Mouse (Mus musculus) v-Abl transformed pro-B cells (cell line): ENCODE results near the gene Ptpa.
"Not testable (repeated sequence)": the region's sequence is repeated elsewhere in the genome, so short reads cannot be mapped to it uniquely, and the experiment has no call there.

ENCODE experiments used
- in situ Hi-C, 2 experiments: fragments of 400-800 bp; cut with MboI; formaldehyde crosslinking; loops; one replicate each; pipeline ENCODE4 v1.15.1; 2025; ENCODE audit not compliant: unreplicated experiment in 2 of 2

Gene Ptpa

DNA sequence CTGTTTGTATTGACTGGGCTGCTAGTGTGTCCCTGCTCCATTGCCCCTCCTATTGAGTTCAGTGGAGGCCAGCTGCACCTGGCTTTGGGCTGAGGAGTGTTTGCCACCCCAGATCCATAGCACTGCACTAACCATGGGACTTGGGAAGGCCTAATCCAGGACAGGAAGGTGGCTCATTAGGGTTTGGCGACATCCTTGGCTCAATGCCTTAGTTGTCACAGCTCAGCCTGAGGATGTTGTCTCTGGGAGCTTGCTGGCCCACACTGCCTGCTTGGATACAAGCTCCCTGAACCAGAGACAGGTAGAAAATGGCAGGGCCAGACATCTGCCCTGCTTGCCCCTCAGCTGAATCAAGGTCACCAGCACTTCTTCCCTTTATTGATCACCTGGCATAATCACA is 14.3 kb upstream of the Ptpa start:
- in situ Hi-C loops: no loop called here

- in situ Hi-C loops: no loop called here
Measured at GRCm38 (mm10) chr2:30402351-30402826, 13.4 kb upstream of the Ptpa start.

DNA sequence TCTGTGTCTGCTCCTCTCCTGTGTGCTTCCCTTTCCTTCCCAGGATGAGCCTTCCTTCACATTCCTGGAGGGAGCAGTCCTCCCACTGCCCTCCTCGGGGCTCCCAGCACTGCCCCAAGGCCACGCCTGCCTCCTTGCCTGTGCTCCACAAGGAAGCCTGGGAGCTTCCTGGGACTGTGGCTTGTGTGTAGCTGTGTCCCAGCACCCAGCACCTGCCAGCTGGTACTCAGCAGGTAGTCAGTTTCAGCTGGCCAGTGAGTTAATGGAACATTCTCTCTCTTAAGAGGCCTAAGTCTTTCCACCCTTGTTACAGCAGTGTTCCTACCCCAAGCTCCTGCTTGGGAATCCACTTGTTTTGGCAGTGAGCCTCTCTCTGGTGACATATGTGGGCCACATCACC is 13.0 kb upstream of the Ptpa start:
- in situ Hi-C loops: no loop called here

GRCm38 (mm10) chr2:30403870-30404269 is 12.0 kb upstream of the Ptpa start:
- in situ Hi-C loops: no loop called here

- in situ Hi-C loops: no loop called here
Measured at GRCm38 (mm10) chr2:30407221-30407620, 8.6 kb upstream of the Ptpa start.

DNA sequence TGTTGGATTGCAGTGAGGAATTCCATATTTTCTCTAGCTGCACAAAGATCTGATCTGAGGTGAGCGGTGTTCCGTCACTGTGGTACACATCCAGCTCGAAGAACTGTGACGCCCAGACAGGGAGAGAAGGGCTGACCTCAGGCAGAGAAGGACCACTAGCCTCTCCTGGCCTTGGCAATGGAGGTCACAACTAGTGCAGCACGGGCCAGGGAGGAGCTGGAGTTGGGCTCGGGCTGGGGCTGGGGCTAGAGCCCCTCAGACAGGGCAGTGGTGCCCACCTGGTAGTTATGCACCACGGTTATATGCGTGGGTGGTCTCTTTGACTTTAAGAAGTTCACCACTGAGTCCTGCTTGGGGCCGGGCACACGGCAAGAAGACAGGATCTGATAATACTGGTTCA is 8.1 kb upstream of the Ptpa start:
- in situ Hi-C loops: no loop called here

DNA sequence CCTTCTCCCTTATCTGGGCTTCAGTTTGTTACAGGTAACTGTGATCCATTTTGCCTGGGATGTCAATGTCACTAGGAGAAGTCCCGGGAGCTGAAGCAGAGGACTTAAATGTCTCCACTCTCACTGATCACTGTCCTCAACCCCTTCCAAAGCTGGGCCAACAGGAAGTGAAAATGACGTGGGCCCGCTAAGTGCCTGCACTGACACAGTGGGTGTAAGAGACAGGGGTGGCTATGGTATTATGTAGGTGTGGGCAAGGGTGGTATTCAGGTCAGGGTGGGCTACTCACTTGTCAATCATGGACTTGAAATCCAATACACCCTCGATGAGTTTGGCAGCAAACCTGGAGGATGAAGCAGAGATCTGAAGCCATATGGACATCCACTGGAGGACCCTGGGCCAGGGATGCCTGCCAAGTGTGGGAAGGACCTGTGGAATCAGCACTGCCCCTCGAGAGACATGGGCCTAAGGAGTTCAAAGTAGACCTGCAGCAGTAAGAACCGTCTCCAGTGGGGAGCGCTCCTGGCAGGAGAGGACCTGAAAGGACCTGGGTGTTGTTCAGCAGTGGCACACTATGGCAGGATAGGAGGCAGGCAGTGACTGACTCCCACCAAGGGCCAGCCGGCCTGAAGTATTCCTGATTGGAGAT is 7.3 kb upstream of the Ptpa start:
- in situ Hi-C loops: no loop called here

DNA sequence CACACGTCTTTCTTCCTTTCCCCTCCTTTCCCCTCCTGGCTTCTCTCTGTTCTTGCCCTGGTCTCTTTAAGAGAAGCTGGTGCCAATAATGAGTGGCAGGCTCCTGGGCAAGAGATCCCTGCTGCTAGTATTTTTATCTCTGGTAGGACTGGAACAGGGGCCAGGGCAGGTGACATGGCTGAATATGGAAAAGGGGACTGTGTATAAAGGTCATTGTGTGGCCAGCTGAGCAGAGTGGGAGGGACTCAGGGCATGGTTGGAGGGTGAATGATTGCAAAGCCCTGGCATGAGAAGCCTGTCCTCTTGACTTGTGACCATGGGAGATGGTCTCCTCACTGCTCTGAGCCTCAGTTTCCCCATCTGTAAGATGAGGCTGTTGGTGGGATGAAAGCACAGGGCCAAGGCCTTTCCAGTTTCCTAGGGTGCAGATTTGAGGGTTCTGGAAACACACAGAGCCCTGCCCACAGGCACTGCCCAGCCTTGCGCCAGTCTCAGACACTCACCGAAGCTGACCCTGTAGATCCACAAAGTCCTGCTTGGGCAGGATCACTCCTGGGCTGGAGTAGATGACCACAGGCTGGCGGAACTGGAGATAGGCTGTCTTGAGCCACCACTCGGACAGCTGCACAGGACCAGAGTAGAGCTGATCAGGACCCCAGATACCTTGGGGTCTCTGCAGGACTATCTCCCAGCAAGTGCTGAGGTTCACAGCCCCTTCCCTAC is 6.2 kb upstream of the Ptpa start:
- in situ Hi-C loops: no loop called here

GRCm38 (mm10) chr2:30413038-30413973 is 2.5 kb upstream of the Ptpa start:
- in situ Hi-C loops: no loop called here

- in situ Hi-C loops: no loop called here
Measured at GRCm38 (mm10) chr2:30414101-30414500, 1.7 kb upstream of the Ptpa start.

DNA sequence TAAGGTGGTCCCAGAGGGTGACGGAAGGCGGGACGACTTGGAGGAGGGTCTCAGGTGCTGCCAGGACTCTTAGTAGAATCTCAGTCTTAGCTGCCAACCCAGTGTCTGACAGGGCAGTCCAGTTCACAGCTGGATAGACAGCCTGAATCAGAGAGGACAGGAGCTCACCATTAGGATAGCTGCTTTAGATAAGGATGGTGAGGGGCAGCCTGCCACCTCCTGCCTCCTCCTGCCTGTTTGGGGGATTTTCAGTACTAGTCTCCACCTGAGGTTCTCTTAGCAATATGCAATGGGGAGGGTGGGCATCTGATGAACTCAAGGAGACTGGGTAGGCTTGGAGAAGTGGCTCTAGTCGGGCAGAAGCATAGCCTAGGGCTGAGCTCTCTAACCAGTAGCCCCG is 1.2 kb upstream of the Ptpa start:
- in situ Hi-C loops: no loop called here

GRCm38 (mm10) chr2:30415157-30415935 is 493 bp upstream of the Ptpa start, which contains the start of gene Crat:
Gene Crat, minus strand, starts transcription at chr2:30415813.
- in situ Hi-C loops: no loop called here

GRCm38 (mm10) chr2:30416649-30416965 is 768 bp downstream of the Ptpa start:
- in situ Hi-C loops: no loop called here

- in situ Hi-C loops: not testable (repeated sequence)
Measured at GRCm38 (mm10) chr2:30417154-30417553, 1.3 kb downstream of the Ptpa start.

- in situ Hi-C loops: no loop called here
Measured at GRCm38 (mm10) chr2:30417595-30418165, 1.8 kb downstream of the Ptpa start.

DNA sequence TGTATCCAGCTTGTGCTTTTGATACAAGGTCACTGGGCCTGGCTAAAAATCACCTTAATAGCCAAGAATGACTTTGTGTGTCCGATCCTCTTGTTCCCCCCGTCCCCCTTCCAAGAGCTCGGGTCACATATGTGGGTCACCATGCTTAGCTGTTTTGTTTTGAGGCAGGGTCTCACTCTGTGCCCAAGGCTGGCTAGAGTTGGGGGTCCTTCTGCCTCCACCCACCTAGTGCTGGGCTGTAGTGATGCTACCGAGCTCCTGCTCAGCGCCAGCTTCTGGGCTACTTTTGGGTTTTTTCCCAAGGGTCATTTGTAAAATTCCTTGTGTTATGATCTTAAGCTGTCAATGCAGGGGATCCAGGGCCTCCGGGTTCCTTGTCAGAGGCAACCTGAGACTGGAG is 2.4 kb downstream of the Ptpa start:
- in situ Hi-C loops: no loop called here

GRCm38 (mm10) chr2:30419112-30419511 is 3.3 kb downstream of the Ptpa start:
- in situ Hi-C loops: no loop called here

DNA sequence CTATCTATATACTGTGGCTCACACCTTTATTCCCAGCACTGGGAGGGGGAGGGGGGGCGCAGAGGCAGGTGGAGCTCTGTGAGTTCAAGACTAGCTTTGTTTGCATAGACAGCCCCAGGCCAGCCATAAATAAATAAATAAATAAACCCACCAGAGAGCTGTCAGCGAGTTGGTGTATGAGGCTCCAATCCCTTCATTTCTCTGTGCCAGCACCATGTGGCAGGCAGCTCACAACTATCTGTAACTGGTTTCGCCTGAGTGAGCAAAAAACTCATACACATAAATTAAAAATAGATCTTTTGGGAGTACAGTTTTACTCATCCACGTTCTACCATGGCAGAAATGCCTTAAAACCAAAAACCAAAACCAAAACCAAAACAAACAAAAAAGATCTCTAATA is 5.6 kb downstream of the Ptpa start:
- in situ Hi-C loops: no loop called here

- in situ Hi-C loops: loop anchor here in 1 of 2 experiments (5.0 kb wide), 1 partner anchor 367 kb away; no protein-coding TSS in a partner anchor
Measured at GRCm38 (mm10) chr2:30429156-30429555, 13.3 kb downstream of the Ptpa start.
